Mouse (Mus musculus): Measurements from ENCODE around the gene Pipox.

Pipox gene

DNA sequence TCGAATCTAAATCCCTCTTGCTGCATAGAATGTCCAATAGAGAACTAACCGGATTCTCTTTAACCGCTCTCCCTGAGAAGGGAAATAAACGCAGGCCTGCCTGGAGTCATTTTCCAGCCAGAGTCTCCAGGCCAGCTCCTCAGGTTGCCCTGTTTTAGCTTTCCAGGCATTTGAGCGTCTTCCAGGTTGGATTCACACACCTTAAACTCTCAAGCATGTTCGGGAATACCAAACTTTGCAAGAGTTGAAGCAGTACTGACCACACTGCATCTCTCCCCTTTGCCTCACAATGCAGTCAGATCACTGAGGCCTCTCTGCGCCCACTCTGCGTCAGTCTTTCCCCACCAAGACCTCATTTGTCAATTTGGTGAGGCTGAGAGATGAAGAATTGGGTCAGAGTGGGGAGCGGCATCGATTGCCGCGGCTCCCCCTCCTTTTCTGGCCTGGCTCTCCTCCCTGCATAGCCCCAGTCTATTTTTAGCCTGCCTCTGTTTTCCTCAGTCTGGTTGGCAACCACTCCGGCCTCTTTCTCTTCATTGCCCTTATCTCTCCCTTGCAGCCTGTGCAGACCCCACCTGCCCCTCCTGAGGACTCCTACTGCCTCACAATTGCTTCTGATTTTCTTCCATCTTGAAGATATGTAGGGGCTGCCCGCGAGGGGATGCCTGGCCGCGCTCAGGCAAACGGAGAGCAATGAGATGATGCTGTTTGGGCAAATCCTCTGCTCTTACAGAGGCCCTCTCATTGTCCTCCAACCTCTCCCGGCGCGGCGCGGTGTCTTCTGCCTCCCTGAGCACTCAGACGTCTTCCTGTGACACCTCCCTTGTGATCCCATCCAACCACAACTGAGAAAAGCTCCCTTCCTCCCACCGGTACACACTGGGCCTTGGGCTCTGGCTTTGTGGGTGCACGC is 17.8 kb downstream of the Pipox start:
- no peak for DNase-seq (ENCODE audit: low read depth, low spot score)

DNA sequence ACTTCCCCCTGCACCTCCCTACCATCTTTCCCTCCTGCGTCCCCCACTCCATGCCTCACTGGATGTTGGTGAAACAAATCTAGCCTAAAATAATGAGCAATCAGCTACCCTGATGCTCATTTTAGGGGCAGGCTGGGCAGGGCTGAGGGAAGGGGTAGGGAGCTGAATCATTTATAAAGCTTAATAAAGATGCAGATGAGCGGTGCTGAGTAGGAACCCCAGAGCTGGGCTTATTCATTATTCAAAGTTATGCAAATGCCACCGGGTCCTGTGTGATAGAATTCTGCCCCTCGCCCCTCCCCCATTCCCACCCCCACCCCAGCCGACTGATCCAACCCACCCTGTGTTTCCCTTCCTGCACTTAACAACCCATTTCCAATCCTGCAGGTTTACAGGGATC is 18.6 kb downstream of the Pipox start:
- DNase-seq (ENCODE audit: low read depth, low spot score) = no peak

DNA sequence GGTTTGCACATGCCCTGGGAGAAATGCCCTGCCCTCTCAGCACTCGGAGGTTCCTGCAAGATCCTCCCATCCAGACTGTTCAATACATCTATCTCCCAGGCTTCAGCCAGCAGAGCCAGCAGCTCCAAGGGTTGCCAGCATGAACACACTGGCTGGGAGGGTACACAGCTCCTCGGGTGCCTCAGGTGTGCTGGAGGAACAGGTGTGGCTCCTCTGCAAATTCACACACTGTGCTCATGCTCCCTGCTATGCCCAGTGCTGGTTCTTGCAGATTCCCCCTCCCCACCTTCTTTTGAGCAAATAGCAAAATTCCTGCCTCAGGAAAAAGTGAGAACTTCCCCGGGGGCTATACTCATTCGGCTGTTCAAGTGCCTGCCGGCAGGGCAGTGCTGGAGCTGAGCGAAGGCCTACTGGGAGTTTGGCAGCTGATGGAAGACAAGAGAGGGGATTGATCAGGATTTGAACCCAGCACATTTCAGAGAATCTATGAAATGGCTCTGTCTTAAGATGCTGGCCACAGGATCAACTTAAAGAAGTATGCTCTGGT is 19.1 kb downstream of the Pipox start:
- DNase-seq (ENCODE audit: low read depth, low spot score) = no peak

DNA sequence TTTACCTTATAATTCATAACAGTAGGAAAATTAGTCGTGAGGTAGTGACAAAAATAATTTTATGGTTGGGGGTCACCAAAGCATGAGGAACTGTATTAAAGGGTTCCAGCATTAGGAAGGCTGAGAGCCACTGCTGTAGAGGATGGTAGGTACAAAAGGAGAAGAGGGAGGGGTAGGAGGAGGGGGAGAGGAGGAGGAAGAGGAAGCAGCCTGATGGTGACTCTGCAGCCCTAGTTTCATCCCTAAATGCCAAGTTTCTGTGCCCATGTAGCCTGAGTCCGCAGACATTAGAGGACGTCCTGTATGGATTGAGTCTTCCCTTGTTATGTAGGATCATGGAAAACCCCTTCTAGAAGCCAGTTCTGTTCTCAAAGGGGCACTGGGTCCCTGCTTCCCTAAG is 20.8 kb downstream of the Pipox start:
- no peak for DNase-seq (ENCODE audit: low read depth, low spot score)

DNA sequence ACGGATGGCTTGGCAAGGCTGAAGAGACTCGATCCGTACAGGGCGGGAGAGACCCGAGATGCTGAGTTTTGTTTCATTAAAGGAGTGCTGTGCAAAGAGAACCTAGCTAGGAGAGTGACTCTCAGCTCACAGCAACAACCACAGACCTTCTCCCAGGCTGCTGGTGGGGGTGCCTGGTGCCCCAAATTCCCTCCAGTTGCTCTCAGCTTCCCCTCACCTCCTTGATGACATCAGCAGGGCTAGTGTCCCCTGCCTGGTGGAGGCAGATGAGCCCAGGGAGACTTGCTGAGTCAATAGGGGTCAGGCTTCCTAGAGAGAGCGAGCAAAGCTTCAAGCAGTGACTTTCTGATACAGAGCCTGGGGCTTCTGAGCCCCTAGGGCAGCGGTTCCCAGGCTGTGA is 21.2 kb downstream of the Pipox start:
- no peak for DNase-seq (ENCODE audit: low read depth, low spot score)

DNA sequence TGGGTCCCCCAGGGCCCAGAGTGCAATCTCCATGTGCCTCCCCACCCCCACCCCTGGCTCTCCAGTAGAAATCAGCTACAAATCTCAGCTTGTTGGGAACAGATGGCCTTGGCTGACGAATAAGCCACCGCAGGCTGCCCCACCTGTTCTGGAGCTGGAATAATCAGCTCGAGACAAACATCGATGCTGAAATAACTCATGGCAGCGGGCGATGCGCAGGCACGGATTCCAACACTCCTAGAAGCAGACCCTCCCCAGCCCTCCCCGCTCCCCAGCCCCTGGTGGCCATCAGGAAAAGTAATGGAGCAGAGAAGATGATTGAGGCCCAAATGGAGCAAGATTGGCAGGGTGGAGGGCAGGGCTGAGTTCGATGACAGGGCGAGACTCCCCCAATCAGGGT is 21.7 kb downstream of the Pipox start:
- DNase-seq (ENCODE audit: low read depth, low spot score) = no peak

DNA sequence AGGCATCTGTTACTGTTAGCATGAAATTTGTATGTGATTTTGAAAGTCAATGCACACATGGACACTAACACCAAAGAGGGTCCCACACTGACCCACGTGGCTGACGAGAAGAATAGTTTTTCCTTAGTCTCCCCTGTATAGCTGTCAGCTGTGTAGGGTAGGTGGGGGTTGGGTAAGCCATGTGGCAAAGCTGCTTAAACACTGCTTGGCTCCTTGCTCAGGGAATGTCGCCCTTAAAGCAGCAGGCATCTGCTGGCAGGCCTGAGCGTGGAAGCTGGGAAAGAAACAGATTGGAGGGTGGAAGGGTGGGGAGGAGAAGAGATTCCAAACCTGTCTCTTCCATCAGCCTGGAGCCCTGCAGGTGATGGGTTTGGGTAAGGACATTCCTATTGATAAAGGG is 22.5 kb downstream of the Pipox start:
- no peak for DNase-seq (ENCODE audit: low read depth, low spot score)

DNA sequence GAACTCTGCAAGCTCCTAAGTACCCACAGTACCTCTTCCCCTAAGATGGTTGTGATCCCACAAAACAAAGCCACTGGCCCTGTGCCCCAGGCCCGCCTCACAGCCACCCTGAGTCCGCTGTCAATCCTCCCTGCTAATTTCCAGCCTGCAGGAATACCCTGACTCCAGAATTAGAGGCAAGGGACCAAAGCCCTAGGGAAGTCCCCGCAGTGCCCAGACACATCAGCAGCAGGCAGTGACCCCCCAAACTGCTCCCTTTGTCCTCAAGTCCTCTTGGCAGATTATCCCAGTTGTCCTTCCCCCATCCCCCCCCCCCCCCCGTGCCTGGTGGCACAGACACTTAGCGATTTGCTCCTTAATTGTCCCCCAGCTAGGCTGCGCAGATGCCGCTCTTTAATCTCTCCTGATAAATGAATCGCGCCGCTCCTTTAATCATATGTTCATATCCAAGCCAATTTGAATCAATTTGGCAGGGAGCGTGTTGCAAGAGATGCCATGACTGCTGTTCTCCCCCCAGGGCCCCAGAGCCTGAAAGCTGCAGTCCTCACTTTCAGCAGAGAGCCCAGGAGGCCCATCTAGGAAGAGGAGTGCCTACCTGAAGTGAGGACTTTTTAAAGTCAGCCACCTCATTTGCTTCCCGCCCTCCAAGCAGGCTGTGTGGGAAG is 26.3 kb downstream of the Pipox start:
- no peak for DNase-seq (ENCODE audit: low read depth, low spot score)

DNA sequence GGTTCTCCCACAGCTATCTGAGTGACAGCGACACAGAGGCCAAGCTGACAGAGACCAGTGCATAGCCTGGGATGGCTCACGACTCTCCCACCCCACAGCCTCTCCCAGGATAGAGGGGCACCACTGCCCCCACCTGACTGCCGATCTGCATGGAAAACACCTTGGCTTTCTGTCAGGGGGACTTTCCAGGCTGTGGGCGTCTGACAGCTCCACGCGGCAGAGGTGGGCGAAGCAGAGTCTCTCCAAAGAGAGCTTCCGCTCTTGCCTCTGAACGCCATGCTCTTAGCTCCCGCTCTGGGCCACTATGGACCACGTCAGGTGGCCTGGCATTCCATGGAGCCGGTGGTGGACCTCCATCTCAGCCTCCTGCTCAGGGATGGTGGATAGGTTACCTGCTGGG is 29.1 kb downstream of the Pipox start:
- DNase-seq (ENCODE audit: low read depth, low spot score) = no peak

DNA sequence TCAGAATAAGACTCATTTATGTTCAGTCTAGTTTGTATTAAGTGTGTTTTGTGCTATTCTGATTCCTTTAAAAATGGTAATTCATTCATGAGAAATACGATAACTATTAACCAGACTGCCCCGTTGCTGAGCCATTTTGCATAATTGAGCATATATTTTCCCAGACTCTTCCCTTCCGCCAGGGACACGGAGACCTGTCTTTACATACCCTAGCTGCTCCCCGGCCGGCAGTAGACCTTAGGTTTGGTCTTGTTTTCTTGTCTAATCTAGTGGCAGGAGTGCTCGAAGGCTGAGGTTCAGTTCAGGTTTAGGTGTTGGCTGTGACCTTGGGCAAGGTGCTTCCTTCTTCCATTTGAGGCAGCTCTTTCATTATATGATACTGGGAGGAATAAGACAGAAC is 31.0 kb downstream of the Pipox start:
- no peak for DNase-seq (ENCODE audit: low read depth, low spot score)

DNA sequence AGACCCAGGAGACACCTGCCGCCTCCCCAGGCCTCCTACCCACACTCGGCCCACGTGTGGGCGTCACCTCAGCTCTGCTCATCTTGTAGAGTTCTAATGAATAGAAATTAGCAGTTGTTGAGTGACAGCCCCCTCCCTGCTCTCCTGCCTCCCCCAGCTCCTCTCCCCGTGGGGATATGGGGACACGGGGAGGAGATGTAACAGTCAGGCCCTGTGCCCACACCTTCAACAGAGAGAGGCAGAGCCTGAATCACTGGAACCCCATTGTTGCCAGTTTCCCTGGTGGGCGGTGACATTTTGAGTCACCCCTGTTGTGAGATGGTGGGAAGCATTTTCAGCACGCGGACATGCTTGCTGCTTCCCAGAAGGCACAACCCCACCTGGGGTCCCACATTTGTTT is 32.9 kb downstream of the Pipox start:
- DNase-seq (ENCODE audit: low read depth, low spot score) = no peak

DNA sequence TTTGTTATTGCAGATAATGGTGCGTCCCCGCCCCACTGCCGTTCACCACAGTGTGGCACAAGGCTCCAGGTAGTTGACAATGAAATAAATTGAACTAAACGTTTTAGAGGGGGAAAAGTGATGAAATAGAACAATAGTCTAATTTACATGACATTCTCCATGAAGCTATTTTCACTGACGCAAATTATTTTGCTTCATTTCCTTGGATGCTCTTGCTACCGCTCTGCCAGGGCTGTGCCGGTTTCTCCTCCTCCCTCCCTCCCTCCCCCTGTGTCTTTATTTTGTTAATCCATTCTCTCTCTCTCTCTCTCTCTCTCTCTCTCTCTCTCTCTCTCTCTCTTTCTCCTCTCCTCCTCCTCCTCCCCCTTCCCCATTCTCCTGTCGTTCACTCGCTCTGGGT is 35.3 kb downstream of the Pipox start:
- no peak for DNase-seq (ENCODE audit: low read depth, low spot score)

DNA sequence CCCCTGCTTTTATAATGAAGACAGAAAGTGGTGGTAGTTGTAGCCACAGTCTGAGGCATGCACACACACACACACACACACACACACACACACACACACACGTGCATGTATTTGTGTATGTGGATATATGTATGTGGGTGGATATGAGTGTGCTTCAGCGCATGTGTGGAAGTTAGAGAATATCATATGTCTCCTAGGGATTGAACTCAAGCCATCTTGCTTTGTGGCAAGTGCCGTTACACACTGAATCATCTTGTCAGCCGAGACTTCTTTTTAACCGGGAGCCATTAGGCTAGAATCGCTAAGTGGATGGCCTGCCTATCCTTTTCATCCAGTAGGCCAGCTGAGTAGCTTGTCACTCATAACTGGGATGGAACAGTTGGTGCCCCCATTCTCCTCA is 36.8 kb downstream of the Pipox start:
- DNase-seq (ENCODE audit: low read depth, low spot score) = no peak

DNA sequence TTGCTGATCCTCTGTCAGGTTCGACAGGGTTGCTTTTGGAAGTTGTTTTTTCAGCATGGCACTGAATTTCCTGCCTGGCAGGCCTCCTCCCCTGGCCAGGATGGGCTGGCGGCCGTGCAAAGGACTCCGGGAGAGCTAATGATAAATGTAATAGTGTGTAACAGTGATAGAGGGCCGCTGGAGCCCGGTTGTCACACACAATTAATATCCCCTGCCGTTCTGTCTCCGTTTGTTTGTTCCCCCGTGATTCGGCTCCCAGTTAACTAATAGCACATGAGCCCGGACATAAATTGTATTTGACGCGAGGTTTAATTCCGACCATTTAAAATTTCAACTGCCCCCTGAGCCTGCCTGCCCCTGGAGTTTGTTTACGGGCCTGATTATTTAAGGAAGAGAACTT is 38.5 kb downstream of the Pipox start:
- DNase-seq (ENCODE audit: low read depth, low spot score) = no peak

DNA sequence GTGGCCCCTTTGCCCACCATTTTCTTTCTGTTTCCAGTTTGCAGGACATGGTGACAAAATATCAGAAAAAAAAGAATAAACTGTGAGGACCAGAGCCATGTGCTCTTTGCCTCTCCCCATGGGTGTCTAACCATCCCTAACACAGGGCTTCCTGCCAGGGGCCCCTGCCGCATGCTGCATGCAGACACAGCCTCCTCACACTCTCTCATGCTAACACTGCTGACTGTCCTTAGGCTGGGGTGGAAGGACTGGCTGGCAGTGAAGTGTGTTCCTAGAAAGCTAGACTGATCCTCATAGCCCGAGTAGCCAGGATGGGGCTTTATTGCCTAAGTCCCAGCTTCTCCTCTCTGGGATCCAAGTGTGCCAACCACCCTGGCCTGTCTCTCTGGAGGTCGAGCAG is 39.3 kb downstream of the Pipox start:
- DNase-seq (ENCODE audit: low read depth, low spot score) = no peak

DNA sequence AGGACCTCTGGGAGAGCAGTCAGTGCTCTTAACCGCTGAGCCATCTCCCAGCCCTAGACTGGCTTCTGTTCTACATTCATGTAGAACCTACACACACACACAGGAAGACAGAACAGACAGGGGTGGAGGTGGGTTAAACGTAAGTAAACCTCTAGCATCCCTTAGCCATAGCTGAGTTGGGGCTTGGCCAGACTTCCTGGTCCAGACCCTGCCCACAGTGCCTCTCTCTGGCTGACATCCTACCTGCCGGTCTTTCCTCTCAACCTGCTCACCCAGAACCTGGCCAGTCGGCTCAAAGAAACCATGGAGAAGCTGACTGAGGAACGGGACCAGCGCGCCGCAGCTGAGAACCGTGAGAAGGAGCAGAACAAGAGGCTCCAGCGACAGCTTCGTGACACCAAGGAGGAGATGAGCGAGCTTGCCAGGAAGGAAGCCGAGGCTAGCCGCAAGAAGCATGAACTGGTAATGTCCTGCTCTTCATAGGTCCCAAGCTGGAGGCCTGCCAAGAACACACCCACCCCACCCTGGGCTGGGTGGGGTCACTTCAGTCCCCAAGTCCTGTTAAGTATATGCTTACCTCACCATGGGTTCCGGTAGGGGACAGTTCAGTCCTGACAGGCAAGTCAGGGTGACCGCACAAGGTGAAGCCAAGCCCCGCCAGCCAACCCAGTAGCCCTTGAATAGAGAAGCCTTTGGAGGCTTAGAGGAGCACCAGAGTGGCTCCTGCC is 40.8 kb downstream of the Pipox start:
- no peak for DNase-seq (ENCODE audit: low read depth, low spot score)

DNA sequence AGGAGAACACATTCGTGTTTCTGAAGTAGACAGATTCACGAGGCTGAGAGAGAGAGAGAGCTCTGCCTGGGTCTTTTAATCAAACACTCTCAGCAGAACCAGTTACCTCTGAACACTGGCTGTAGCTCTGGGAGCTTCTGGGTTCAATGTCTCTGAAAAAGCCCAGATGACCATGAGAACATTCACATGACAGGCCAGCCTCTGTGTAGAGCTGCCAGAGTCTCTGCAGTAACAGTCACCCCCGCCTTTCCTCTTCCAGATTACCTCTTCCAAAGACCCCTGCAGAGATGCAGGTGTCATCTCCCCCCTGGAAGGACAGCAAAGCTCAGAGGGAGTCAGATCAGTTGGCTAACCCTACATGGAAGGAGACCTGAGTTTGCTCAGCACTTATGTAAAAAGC is 41.7 kb downstream of the Pipox start:
- no peak for DNase-seq (ENCODE audit: low read depth, low spot score)

DNA sequence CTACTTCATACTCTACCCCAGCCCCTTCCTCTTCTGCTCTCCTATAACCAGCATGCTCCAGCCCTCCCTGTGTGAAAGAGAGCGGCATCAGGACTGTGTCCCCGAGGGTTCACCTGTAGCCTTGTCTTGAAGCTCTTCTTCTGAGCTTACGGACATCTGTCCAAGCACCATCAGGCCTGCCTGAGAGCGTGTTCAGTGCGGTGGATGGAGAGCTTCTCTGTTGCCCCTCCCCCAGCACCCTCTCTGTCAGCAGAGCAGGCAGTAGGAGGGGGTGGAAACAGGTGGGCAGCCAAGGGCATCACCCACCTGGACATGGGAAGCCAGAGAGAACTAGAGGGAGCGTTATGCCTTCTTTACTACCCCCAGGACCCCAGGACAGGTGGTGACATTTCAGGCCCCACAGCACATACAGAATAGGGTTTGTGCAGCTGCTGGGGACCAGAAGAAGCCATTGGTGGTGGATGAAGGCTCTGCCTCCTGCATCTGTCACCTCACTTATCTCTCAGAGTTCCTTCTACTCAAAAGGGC is 42.3 kb downstream of the Pipox start:
- no peak for DNase-seq (ENCODE audit: low read depth, low spot score)

DNA sequence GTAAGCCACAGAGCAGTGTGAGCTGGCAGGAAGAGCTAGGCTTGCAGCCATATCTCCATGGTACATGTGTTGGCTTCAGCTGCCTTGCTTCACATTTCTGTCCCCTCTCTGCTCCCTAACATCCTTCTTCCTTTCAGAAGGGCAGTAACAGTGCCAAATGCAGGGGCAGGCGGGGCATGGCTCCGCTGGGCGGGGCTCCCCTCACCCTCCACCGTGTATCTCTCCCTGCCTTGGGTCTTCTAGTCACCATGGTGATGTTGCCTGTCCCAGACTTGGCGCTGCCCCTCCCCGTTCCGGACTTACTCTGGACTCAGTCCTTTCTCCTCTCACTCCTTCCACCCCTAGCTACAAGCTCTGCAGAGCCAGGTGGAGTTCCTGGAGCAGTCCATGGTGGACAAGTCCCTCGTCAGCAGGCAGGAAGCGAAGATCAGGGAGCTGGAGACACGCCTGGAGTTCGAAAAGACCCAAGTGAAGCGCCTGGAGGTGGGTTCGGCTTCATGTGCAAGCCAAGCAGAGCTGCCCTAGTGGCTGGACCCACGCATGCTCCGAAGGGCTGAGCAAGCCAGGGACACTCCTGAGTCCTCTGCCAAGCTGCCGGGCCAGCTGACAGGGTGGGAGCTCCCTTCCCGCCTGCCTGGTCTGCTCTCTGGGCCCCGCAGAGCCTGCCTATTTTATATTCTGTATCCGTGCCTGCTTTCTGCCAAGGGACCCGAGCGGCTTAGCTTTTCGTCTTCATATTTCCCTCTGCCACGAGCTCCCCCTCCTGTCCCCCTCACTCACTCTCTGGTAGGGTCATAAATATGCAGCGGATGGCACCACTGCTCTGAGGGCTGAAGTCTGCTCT is 43.3 kb downstream of the Pipox start:
- no peak for DNase-seq (ENCODE audit: low read depth, low spot score)

DNA sequence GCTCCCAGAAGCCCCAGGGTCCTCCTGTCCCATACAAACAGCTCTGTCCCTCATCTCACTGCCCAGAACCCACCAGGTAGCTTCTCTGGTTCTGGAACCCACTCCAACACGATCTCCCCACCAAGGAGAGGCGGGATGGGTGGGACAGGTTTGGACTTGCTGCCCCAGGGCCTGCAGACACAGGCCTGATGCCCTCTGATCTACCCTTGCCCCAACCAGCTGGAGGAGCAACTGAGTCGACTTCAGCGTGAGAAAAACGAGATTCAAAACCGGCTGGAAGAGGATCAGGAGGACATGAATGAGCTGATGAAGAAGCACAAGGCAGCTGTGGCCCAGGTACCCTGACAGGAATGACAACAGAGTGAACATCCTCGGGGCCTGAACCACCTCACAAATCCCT is 44.7 kb downstream of the Pipox start:
- no peak for DNase-seq (ENCODE audit: low read depth, low spot score)

DNA sequence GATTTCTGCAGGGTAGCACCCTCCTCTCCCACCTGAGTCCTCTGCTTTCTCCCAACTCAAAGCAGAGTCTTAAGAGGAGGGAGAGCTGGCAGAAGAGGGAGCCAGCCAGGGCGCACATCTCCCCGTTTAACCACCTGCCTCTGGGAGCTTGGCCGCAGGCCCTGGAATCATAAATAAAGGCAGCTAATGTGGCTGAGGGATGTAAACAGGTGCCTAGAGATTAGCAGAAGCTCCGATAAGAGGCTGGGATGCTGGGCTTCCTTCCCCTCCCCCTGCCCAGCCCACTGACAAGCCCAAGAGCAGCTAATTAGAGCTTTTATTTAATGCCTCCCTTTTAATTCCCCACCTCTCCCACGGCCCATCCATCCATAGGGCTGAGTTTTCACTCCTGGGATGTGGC is 45.8 kb downstream of the Pipox start:
- DNase-seq (ENCODE audit: low read depth, low spot score) = no peak

All from embryo, embryonic 11.5 days (tissue).